Mouse (Mus musculus): ENCODE results near the gene Eme1. TPM values are rescaled to one million over a fixed set of nuclear protein-coding genes. Genes with fewer than 3 reads are reported as not detected.

Eme1 gene
- polyA plus RNA-seq, 1 experiment from 2014 or later = 33.9 TPM

- 82% methylated on average over 6 of the region's 6 CpGs for WGBS
- DNase-seq (ENCODE audit: low spot score) = no peak
- H3K27me3 ChIP-seq (ENCODE audit: control insufficient read depth, insufficient read depth, low read length) = no peaks in the 10 kb centered on the region
These were observed 33.4 kb upstream of the Eme1 start for GRCm38 (mm10) chr11:94687178-94687577.

GRCm38 (mm10) chr11:94682427-94682826 is 28.7 kb upstream of the Eme1 start:
- H3K9me3 ChIP-seq (ENCODE audit: control insufficient read depth, low read length) = no peaks in the 10 kb centered on the region
- DNase-seq (ENCODE audit: low spot score) = no peak
- no peak for ATAC-seq (ENCODE audit: low FRiP score)
- no peaks in the 10 kb centered on the region for H3K4me1 ChIP-seq (replicated peaks; ENCODE audit: control insufficient read depth, insufficient read depth, low read length)
- no peaks in the 10 kb centered on the region for H3K36me3 ChIP-seq (ENCODE audit: control insufficient read depth, insufficient read depth, low read length)
- no peak overlapping the region for H3K4me2 ChIP-seq (replicated peaks; ENCODE audit: low read depth, low read length)
- 85% methylated on average over 7 of the region's 7 CpGs for WGBS
- H3K4me3 ChIP-seq (ENCODE audit: low read depth, low read length) = no peak overlapping the region
- H3K27ac ChIP-seq (ENCODE audit: low read depth, low read length) = no peak overlapping the region
- no peak overlapping the region for H3K9ac ChIP-seq (ENCODE audit: low read depth, low read length)
- H3K27me3 ChIP-seq (ENCODE audit: control insufficient read depth, insufficient read depth, low read length) = no peaks in the 10 kb centered on the region

More at GRCm38 (mm10) chr11:94687178-94687577, 33.4 kb upstream of the Eme1 start:
- Histone ChIP-seq H3K4me1 (replicated peaks; ENCODE audit: control insufficient read depth, insufficient read depth, low read length) (no peaks in the 10 kb centered on the region), H3K4me2 (replicated peaks; ENCODE audit: low read depth, low read length) (no peak overlapping the region), H3K9me3 (ENCODE audit: control insufficient read depth, low read length) (no peaks in the 10 kb centered on the region), H3K9ac (ENCODE audit: low read depth, low read length) (no peak overlapping the region), H3K27ac (ENCODE audit: low read depth, low read length) (no peak overlapping the region), H3K4me3 (ENCODE audit: low read depth, low read length) (no peak overlapping the region), H3K36me3 (ENCODE audit: control insufficient read depth, insufficient read depth, low read length) (no peaks in the 10 kb centered on the region)
- ATAC-seq (ENCODE audit: low FRiP score) = no peak

DNA sequence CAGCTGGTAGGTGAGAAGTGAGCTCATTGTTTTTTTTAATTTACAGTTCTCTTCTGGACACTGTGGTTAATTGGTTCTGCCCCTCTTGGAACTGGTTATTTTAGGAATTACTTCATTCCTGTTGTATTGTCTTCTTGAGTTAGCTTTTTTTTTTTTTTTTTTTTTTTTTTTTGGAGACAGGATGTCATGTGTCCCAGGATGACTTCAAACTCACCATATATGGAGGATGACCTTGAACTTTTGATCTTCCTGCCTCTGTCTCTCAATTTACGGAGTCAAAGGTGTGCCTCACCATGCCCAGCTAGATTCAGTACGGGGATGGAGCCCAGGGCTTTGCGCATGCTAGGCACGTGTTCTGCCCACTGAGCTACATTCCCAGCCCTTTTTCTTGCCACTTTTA is 27.9 kb upstream of the Eme1 start:
- H3K4me2 ChIP-seq (replicated peaks; ENCODE audit: low read depth, low read length) = no peak overlapping the region
- H3K36me3 ChIP-seq (ENCODE audit: control insufficient read depth, insufficient read depth, low read length) = no peaks in the 10 kb centered on the region
- no peaks in the 10 kb centered on the region for H3K27me3 ChIP-seq (ENCODE audit: control insufficient read depth, insufficient read depth, low read length)
- H3K4me1 ChIP-seq (replicated peaks; ENCODE audit: control insufficient read depth, insufficient read depth, low read length) = no peaks in the 10 kb centered on the region
- no peak overlapping the region for H3K27ac ChIP-seq (ENCODE audit: low read depth, low read length)
- no peaks in the 10 kb centered on the region for H3K9me3 ChIP-seq (ENCODE audit: control insufficient read depth, low read length)
- DNase-seq (ENCODE audit: low spot score) = no peak
- WGBS = 84% methylated on average over 4 of the region's 4 CpGs
- no peak for ATAC-seq (ENCODE audit: low FRiP score)
- no peak overlapping the region for H3K4me3 ChIP-seq (ENCODE audit: low read depth, low read length)
- no peak overlapping the region for H3K9ac ChIP-seq (ENCODE audit: low read depth, low read length)

- Histone ChIP-seq H3K27ac (ENCODE audit: low read depth, low read length) (no peak overlapping the region), H3K4me2 (replicated peaks; ENCODE audit: low read depth, low read length) (no peak overlapping the region), H3K9ac (ENCODE audit: low read depth, low read length) (no peak overlapping the region), H3K27me3 (ENCODE audit: control insufficient read depth, insufficient read depth, low read length) (no peaks in the 10 kb centered on the region), H3K4me3 (ENCODE audit: low read depth, low read length) (no peak overlapping the region), H3K4me1 (replicated peaks; ENCODE audit: control insufficient read depth, insufficient read depth, low read length) (0 out of 2 replicates have a peak, but pooled peaks cover 3% of the 10 kb centered on the region), H3K36me3 (ENCODE audit: control insufficient read depth, insufficient read depth, low read length) (no peaks in the 10 kb centered on the region), H3K9me3 (ENCODE audit: control insufficient read depth, low read length) (no peaks in the 10 kb centered on the region)
- DNase-seq (ENCODE audit: low spot score) = no peak
- ATAC-seq (ENCODE audit: low FRiP score) = no peak
These were observed 26.9 kb upstream of the Eme1 start for GRCm38 (mm10) chr11:94680639-94681038.

DNA sequence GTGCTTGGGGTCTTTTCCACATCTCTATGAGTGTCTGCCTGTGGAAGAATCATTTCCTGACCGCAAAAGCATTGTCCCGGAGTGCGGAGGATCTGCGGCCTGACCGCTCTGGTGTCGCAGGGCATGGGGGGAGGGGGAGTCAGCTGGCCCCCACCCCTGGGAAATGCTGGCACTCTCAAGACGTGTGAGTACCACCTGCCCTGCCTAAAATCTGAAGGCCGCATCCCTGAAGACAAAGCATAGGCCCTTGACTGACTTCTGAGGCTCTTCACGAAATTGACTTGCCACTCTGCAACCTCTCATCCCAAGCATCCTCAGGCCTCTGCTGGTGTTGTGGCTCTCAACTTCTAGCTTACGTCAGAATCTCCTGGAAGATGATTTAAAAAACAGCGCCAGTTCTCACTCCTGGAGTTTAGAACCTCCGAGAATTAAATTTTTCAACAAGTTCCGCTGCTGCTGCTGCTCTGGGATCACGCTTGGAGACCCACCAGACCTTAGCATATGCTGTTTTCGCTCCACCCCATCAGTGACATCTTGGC is 23.9 kb upstream of the Eme1 start:
- ATAC-seq (ENCODE audit: low FRiP score) = no peak
- H3K9me3 ChIP-seq (ENCODE audit: control insufficient read depth, low read length) = no peaks in the 10 kb centered on the region
- WGBS = 32% methylated on average over 15 of the region's 15 CpGs

DNA sequence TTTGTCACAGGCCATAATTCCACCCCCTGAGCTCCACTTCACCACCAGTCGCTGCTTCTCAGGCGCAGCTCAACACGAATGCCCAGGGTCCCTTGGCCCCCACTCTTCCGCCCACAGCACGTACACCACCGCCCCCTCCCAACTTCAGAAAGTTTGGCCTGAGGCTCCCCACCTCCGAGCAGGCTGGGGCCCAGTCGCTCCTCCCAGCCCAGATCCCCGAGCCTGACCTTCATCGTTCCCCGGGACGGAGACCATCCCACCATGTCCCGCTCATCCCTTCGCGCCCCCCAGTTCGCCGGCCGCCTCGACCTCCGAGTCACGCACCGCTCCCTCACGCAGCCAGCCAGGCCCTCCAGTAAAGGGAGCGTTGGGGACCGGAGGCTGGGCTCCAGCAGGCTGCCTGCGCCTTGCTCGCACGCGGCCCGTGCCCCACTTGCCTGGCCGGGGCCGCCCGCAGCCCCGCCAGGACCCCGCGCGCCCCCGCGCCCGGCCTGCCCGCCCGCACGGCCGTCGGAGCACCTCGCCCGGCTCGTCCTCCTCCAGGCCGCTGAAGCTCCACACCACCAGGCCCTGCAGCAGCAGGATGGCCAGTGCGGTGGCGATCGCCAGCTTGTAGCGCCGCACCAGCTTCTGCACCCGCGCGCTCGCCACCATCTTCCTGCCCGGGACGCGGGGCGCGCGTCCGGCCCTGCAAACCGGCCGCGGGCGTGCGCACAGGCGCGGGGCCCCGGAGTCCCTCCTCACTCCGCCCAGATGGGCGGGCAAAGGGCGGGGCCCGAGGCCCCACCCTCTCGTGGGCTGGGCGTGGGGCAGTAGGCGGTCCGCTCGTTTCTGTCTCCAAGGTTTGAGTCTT is 23.2 kb upstream of the Eme1 start, which contains the start of gene Xylt2:
Gene Xylt2, minus strand, starts transcription at position 762 of the 853 bp plus-strand sequence.
- DNase-seq (ENCODE audit: low spot score) (peak; percentile 98), ATAC-seq (ENCODE audit: low FRiP score) (peak; percentile 95)
- peak within 1 kb of the TSS; percentile 54 for H3K4me2 ChIP-seq (replicated peaks; ENCODE audit: low read depth, low read length)
- peak within 1 kb of the TSS; percentile 87 for H3K27ac ChIP-seq (ENCODE audit: low read depth, low read length)
- no peaks in the 10 kb centered on the region for H3K36me3 ChIP-seq (ENCODE audit: control insufficient read depth, insufficient read depth, low read length)
- peak within 1 kb of the TSS; percentile 84 for H3K4me3 ChIP-seq (ENCODE audit: low read depth, low read length)
- peak within 1 kb of the TSS; percentile 97 for H3K9ac ChIP-seq (ENCODE audit: low read depth, low read length)
- WGBS = under 1% methylated on average over 79 of the region's 82 CpGs
- 0 out of 2 replicates have a peak, but pooled peaks cover 3% of the 10 kb centered on the region for H3K4me1 ChIP-seq (replicated peaks; ENCODE audit: control insufficient read depth, insufficient read depth, low read length)
- no peaks in the 10 kb centered on the region for H3K27me3 ChIP-seq (ENCODE audit: control insufficient read depth, insufficient read depth, low read length)
- H3K9me3 ChIP-seq (ENCODE audit: control insufficient read depth, low read length) = no peaks in the 10 kb centered on the region

More for the DNA sequence above, 23.9 kb upstream of the Eme1 start:
- Histone ChIP-seq H3K27ac (ENCODE audit: low read depth, low read length) (peak overlapping the region; percentile 87; the same call in 1 of the 2 replicates), H3K4me1 (replicated peaks; ENCODE audit: control insufficient read depth, insufficient read depth, low read length) (0 out of 2 replicates have a peak, but pooled peaks cover 3% of the 10 kb centered on the region), H3K4me3 (ENCODE audit: low read depth, low read length) (peak overlapping the region; percentile 84), H3K9ac (ENCODE audit: low read depth, low read length) (peak overlapping the region; percentile 97), H3K36me3 (ENCODE audit: control insufficient read depth, insufficient read depth, low read length) (no peaks in the 10 kb centered on the region), H3K27me3 (ENCODE audit: control insufficient read depth, insufficient read depth, low read length) (no peaks in the 10 kb centered on the region), H3K4me2 (replicated peaks; ENCODE audit: low read depth, low read length) (peak overlapping the region; percentile 54)
- DNase-seq (ENCODE audit: low spot score) = no peak

DNA sequence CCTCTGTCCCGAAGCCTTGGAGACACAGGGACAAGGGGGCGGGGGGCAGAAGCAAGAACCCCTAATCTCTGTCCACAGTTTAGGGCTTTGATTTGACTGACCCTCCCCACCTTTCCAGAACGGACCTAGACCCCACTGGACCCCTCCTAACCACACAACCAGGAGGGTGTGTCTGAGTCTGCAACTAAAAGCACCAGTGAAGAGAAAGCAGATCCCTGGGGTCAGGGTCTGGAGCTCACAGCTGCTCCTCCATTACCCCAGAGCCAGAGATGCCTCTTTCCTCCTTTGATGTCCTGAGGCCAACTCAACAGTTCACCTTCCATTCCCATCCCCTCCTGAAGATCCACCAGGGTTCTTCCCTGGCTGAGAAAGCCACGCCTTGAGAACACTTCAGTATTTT is 22.5 kb upstream of the Eme1 start:
- Histone ChIP-seq H3K4me1 (replicated peaks; ENCODE audit: control insufficient read depth, insufficient read depth, low read length) (0 out of 2 replicates have a peak, but pooled peaks cover 3% of the 10 kb centered on the region), H3K9ac (ENCODE audit: low read depth, low read length) (peak overlapping the region; percentile 97), H3K27ac (ENCODE audit: low read depth, low read length) (no peak overlapping the region), H3K4me3 (ENCODE audit: low read depth, low read length) (peak overlapping the region; percentile 84), H3K36me3 (ENCODE audit: control insufficient read depth, insufficient read depth, low read length) (no peaks in the 10 kb centered on the region), H3K9me3 (ENCODE audit: control insufficient read depth, low read length) (no peaks in the 10 kb centered on the region), H3K4me2 (replicated peaks; ENCODE audit: low read depth, low read length) (peak overlapping the region; percentile 54), H3K27me3 (ENCODE audit: control insufficient read depth, insufficient read depth, low read length) (no peaks in the 10 kb centered on the region)
- no peak for DNase-seq (ENCODE audit: low spot score)
- no peak for ATAC-seq (ENCODE audit: low FRiP score)
- WGBS = 39% methylated on average over 4 of the region's 4 CpGs

DNA sequence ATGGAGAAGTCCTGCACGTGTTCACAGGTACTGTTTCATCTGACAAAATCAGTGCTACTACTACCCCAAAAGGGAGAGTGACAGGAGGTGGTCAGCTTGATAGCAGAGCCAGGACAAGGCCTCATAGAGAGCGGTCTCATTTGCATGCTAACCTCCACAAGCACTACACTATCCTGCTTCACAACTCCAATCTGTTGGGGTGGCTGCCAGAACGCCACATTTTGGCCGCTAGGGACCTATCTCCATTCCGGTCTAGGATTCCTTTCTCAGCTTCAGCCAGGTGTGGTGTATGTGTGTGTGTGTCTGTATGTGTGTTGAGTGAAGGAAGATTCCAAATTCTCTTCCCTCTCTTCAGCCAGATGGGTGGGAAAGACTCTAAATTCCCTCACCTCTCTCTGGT is 21.7 kb upstream of the Eme1 start:
- DNase-seq (ENCODE audit: low spot score) (no peak), ATAC-seq (ENCODE audit: low FRiP score) (no peak)
- Histone ChIP-seq H3K27me3 (ENCODE audit: control insufficient read depth, insufficient read depth, low read length) (no peaks in the 10 kb centered on the region), H3K4me3 (ENCODE audit: low read depth, low read length) (no peak overlapping the region), H3K4me1 (replicated peaks; ENCODE audit: control insufficient read depth, insufficient read depth, low read length) (0 out of 2 replicates have a peak, but pooled peaks cover 3% of the 10 kb centered on the region), H3K4me2 (replicated peaks; ENCODE audit: low read depth, low read length) (no peak overlapping the region), H3K9ac (ENCODE audit: low read depth, low read length) (no peak overlapping the region), H3K36me3 (ENCODE audit: control insufficient read depth, insufficient read depth, low read length) (no peaks in the 10 kb centered on the region), H3K9me3 (ENCODE audit: control insufficient read depth, low read length) (no peaks in the 10 kb centered on the region), H3K27ac (ENCODE audit: low read depth, low read length) (no peak overlapping the region)
- WGBS = 84% methylated on average over 5 of the region's 5 CpGs

Measured in hindbrain, embryonic 11.5 days (tissue).